Mouse (Mus musculus) CH12.LX (cell line): ENCODE results near the gene Ccdc57. TPM values are rescaled to one million over a fixed set of nuclear protein-coding genes. Genes with fewer than 3 reads are reported as not detected.

Experiments
- DNase-seq: peaks from one replicate; pipeline ENCODE4 v3.0.0-alpha.2; 2013; ENCODE audit errors: extremely low read depth
- H3K27ac ChIP-seq: 2 replicates; pipeline ENCODE4 v1.5.1; 2012; ENCODE audit warnings: low read depth, mild to moderate bottlenecking, control low read depth, moderate library complexity; ENCODE audit not compliant: insufficient read depth
- H3K27me3 ChIP-seq: replicated peaks from 2 replicates; pipeline ENCODE3; 2012; ENCODE audit warnings: inconsistent platforms
- H3K36me3 ChIP-seq, 2 experiments: replicated peaks in 1 of 2; 2 replicates each; pipeline versions ENCODE3 to v1.6.1; 2012; ENCODE audit warnings: inconsistent platforms in 1 of 2, low read length in 1 of 2, mild to moderate bottlenecking in 1 of 2, mixed read lengths in 1 of 2, moderate library complexity in 1 of 2; ENCODE audit not compliant: control insufficient read depth in 1 of 2, insufficient read depth in 1 of 2
- H3K4me1 ChIP-seq, 2 experiments: 2 replicates each; pipeline ENCODE4 v1.6.1; 2012; ENCODE audit warnings: inconsistent platforms in 1 of 2, moderate library complexity in 1 of 2; ENCODE audit not compliant: insufficient read depth in 2 of 2, control insufficient read depth in 1 of 2
- H3K4me2 ChIP-seq: 2 replicates; pipeline ENCODE4 v1.6.1; 2012; ENCODE audit warnings: low read depth, mild to moderate bottlenecking, control low read depth; ENCODE audit not compliant: poor library complexity, insufficient read depth, severe bottlenecking
- H3K4me3 ChIP-seq, 3 experiments: fragments of 150-350 bp in 1 of 3; sonication (generic) in 1 of 3; replicated peaks in 1 of 3; 2 replicates each; pipeline versions ENCODE3 to v1.5.1; 2011 to 2012; ENCODE audit warnings: low read depth in 2 of 3, low read length in 2 of 3, mild to moderate bottlenecking in 2 of 3, moderate library complexity in 2 of 3, control low read depth in 1 of 3, improper control_type of control experiment in 1 of 3, inconsistent platforms in 1 of 3, mixed read lengths in 1 of 3; ENCODE audit not compliant: poor library complexity in 1 of 3
- H3K79me2 ChIP-seq: replicated peaks from 2 replicates; pipeline ENCODE4 v1.6.1; 2012; ENCODE audit warnings: mild to moderate bottlenecking, moderate library complexity; ENCODE audit not compliant: control insufficient read depth, poor library complexity, insufficient read depth, severe bottlenecking; ENCODE audit errors: extremely low read depth
- H3K9ac ChIP-seq: 2 replicates; pipeline ENCODE4 v1.6.1; 2012; ENCODE audit warnings: low read depth, mild to moderate bottlenecking, control low read depth, moderate library complexity; ENCODE audit not compliant: insufficient read depth
- H3K9me3 ChIP-seq: replicated peaks from 2 replicates; pipeline ENCODE3; 2012; ENCODE audit warnings: low read length, inconsistent platforms, mixed read lengths
- ELF1 ChIP-seq: IDR thresholded peaks from 2 replicates; pipeline ENCODE4 v1.6.1; 2014; ENCODE audit warnings: low read depth, mild to moderate bottlenecking, inconsistent platforms, low read length, improper control_type of control experiment
- ETS1 ChIP-seq: conservative IDR thresholded peaks from 2 replicates; pipeline ENCODE4 v1.6.1; 2012; ENCODE audit warnings: low read depth, mild to moderate bottlenecking, inconsistent platforms, low read length, improper control_type of control experiment, moderate library complexity
- IRF4 ChIP-seq: IDR thresholded peaks from 2 replicates; pipeline ENCODE4 v1.6.1; 2014; ENCODE audit warnings: low read depth, mild to moderate bottlenecking, inconsistent platforms, low read length, improper control_type of control experiment
- JUN ChIP-seq: IDR thresholded peaks from 2 replicates; pipeline ENCODE4 v1.6.1; 2011; ENCODE audit warnings: low read depth, mild to moderate bottlenecking, low read length, improper control_type of control experiment, moderate library complexity; ENCODE audit not compliant: insufficient read depth
- MAFK ChIP-seq: IDR thresholded peaks from 2 replicates; pipeline ENCODE4 v1.6.1; 2011; ENCODE audit warnings: low read length, improper control_type of control experiment; ENCODE audit not compliant: insufficient replicate concordance
- NRF1 ChIP-seq: IDR thresholded peaks from 2 replicates; pipeline ENCODE4 v1.6.1; 2014; ENCODE audit warnings: low read depth, mild to moderate bottlenecking, inconsistent platforms, low read length, improper control_type of control experiment, moderate library complexity
- PAX5 ChIP-seq: IDR thresholded peaks from 2 replicates; pipeline ENCODE4 v1.6.1; 2012; ENCODE audit warnings: low read length, inconsistent platforms, mixed read lengths
- POLR2AphosphoS2 ChIP-seq: IDR thresholded peaks from 2 replicates; pipeline ENCODE4 v1.6.1; 2011; ENCODE audit warnings: low read depth, low read length, improper control_type of control experiment
- RAD21 ChIP-seq: IDR thresholded peaks from 2 replicates; pipeline ENCODE4 v1.6.1; 2011; ENCODE audit warnings: low read depth, mild to moderate bottlenecking, low read length, improper control_type of control experiment, moderate library complexity
- SIN3A ChIP-seq: IDR thresholded peaks from 2 replicates; pipeline ENCODE4 v1.6.1; 2012; ENCODE audit warnings: low read length, improper control_type of control experiment, inconsistent platforms
- SMC3 ChIP-seq: IDR thresholded peaks from 2 replicates; pipeline ENCODE4 v1.6.1; 2011; ENCODE audit warnings: low read depth, low read length, improper control_type of control experiment
- USF1 ChIP-seq: IDR thresholded peaks from 2 replicates; pipeline ENCODE4 v1.6.1; 2014; ENCODE audit warnings: low read depth, mild to moderate bottlenecking, inconsistent platforms, low read length, improper control_type of control experiment
- ZMIZ1 ChIP-seq: IDR thresholded peaks from 2 replicates; pipeline ENCODE4 v1.6.1; 2012; ENCODE audit warnings: low read depth, mild to moderate bottlenecking, inconsistent platforms, low read length, improper control_type of control experiment
- dilution Hi-C: fragments of 300-500 bp; cut with MboI; formaldehyde crosslinking; loops from 2 replicates; pipeline ENCODE4 v1.14.3; 2020; ENCODE audit warnings: low sequenced_read_pairs; ENCODE audit not compliant: extremely low pct_unique_long_range_greater_than_20kb, extremely low pct_ligation_motif_present
- in situ Hi-C: fragments of 300-500 bp; cut with MboI; formaldehyde crosslinking; loops from 3 replicates; pipeline ENCODE4 v1.14.3; 2019; ENCODE audit warnings: low sequenced_read_pairs, low pct_ligation_motif_present, low pct_unique_long_range_greater_than_20kb, mixed read lengths
- polyA plus RNA-seq: library from polyadenylated mRNA; unstranded; fragments of >175 nt; gene quantifications from 2 replicates; pipeline ENCODE4 v1.2.1, GENCODE M21; 2012; ENCODE audit warnings: low read depth; ENCODE audit not compliant: insufficient read length
- total RNA-seq, 2 experiments: library from RNA; depleted of rRNA; stranded (reverse); fragments of 300-350 nt in 1 of 2; fragments of >200 nt in 1 of 2; gene quantifications; 2 replicates each; pipeline ENCODE4 v1.2.3; 2012 to 2014

The Ccdc57 gene
- total and polyA plus RNA-seq, 3 experiments: 2.3 to 6.0 (median 5.4) TPM

DNA sequence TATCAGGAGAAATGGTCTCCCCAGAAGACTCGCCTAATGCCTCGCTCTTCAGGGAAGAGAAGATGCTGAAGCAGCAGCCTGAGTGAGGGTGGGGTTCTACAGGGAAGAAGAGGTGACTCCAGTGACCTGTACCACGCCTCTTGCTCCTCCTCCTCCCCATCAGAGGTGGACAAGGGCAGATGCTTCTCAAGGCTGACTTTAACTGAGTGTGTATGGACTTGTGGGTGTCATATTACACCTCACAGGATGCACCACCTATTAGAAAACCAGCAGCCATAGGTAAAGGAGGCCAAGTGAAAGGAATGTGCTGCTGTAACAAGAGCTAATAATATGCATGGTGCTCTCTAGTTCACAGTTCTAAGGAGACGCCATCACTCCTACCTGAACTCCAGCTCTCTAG, 32.9 kb upstream of the Ccdc57 start:
- H3K27ac ChIP-seq: no peak overlapping the region
- H3K4me1 ChIP-seq: no peaks in the 10 kb centered on the region
- TF ChIP-seq PAX5 (no peak), SIN3A (no peak), ETS1 (no peak), RAD21 (no peak), MAFK (no peak)
- no peak overlapping the region for H3K4me3 ChIP-seq
- no peak overlapping the region for H3K9ac ChIP-seq
- in situ Hi-C loops: no loop called here
- H3K79me2 ChIP-seq: 0 out of 2 replicates have a peak, but pooled peaks cover 3% of the 10 kb centered on the region
- H3K4me2 ChIP-seq: no peak overlapping the region
- no peak for DNase-seq
- H3K9me3 ChIP-seq: no peaks in the 10 kb centered on the region
- no peaks in the 10 kb centered on the region for H3K27me3 ChIP-seq
- peaks cover 91 to 100% of the 10 kb centered on the region in 2 experiments for H3K36me3 ChIP-seq
- dilution Hi-C loops: no loop called here

- Histone ChIP-seq H3K9ac (no peak overlapping the region), H3K4me1 (no peaks in the 10 kb centered on the region), H3K4me2 (no peak overlapping the region), H3K4me3 (no peak overlapping the region), H3K27ac (no peak overlapping the region), H3K79me2 (0 out of 2 replicates have a peak, but pooled peaks cover 3% of the 10 kb centered on the region), H3K9me3 (no peaks in the 10 kb centered on the region), H3K36me3 (peaks cover 82 to 100% of the 10 kb centered on the region in 2 experiments), H3K27me3 (no peaks in the 10 kb centered on the region)
- DNase-seq: no peak
- dilution Hi-C loops: no loop called here
- in situ Hi-C loops: no loop called here
- no peak for TF ChIP-seq SMC3
- TF ChIP-seq POLR2AphosphoS2: no peak
- TF ChIP-seq NRF1: no peak
- TF ChIP-seq IRF4: no peak
- no peak for TF ChIP-seq ELF1
- no peak for TF ChIP-seq USF1
- no peak for TF ChIP-seq JUN
- TF ChIP-seq ZMIZ1: no peak
- TF ChIP-seq ETS1: no peak
Observed at GRCm38 (mm10) chr11:120964195-120965157, 31.8 kb upstream of the Ccdc57 start.
